Mouse (Mus musculus) lung, adult 18-20 months (tissue): ENCODE measurements at regions not wholly inside any gene's neighbourhood (a gene's known extent, or its start where the extent isn't known, plus 50 kb on each side); places are given as distances from the start of the nearest gene placed in this dataset.

ENCODE experiments used
- DNase-seq, 2 experiments: peaks; one replicate each; pipeline ENCODE4 v3.0.0; 2022; ENCODE audit warnings: mixed read lengths in 2 of 2

DNA sequence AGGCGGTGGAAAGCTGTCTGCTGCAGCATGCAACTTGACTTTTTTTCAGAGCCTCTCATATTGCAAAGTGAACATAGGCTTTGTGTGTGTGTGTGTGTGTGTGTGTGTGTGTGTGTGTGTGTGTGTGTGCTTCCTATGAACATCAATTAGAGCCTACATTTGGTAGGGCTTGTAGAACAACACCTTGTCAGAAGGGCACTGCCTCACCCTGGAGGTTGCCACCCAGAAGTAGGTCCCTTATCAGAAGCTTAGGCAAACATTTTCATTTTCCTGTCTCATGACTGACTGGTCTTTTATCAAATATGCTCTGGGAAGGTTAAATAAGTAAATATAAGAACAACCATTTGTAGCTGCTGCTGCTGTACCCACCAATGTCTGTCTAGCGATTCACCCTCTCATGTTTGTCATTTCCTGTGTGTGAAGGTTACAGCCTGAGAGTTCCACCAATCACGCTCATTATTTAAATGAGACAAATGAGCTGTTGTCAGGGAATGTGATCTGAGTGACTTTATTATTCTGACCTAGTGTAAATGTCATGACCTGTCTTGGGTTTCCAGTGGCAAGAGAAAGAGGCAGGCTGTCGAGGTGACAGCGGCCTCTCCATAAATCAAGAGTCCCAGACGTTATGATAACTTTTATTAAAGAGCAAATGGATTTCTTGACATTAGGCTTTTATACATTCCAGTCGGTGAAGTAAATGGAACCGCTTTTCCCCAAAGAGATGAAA is 310.1 kb downstream of the Irx1 start:
- DNase-seq, result no peak

DNA sequence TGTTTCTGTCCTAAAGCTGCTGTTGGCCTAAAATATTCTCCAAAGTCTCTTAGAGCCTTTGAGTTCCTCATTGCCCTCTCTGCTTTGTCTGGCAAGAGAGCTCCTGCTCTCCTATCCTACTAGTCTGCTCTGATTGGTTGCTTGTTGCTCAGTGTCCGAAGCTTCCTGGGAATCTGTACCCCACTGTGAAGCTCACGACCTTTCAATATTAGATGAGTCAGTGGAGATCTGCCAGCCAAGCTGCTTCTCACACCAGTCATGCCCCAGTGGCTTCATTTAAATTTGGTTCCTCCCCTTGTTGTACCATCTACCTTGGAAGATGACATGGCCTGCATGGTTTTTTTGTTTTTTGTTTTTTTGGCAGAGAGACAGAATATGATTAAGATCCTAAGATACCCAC is 313.6 kb downstream of the Irx1 start:
- DNase-seq, result no peak

DNA sequence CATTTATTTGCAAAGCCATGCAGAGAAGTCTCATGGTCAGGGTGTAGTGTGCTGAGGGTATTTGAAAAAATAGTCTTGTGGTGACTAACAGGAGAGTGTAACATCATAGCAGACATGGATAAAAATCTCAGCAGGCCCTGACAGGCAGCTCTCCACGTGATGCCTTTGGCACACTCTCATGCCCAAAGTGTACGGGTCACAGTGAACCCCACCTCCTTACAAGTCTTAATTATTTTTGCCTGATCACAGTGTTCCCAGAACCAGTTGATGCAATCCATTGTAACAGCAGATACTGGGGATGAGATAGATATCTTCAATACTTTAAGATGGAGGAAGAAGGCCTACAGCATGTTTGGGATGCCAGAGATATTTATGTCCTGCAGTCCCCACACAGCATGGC is 314.5 kb downstream of the Irx1 start:
- no peak for DNase-seq

DNA sequence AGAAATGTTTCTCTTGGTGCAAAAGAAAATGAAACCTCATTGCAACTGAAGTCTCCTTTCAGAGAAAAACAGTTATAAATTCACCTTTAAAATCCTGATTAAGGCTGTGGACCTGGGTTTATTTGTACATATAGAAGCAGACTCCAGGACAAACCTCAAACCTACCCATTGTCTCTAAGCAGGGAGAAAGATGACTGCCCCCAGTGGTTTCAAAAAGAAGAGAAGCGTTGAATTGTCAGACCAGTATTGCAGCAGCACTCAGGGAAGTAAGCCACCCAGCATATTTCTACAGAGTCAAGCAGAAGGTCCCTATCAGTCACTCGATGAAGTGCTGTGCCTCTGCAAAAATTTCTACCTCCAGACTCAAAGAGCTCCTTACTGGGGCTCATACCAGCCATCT is 332.1 kb downstream of the Irx1 start:
- no peak for DNase-seq

DNA sequence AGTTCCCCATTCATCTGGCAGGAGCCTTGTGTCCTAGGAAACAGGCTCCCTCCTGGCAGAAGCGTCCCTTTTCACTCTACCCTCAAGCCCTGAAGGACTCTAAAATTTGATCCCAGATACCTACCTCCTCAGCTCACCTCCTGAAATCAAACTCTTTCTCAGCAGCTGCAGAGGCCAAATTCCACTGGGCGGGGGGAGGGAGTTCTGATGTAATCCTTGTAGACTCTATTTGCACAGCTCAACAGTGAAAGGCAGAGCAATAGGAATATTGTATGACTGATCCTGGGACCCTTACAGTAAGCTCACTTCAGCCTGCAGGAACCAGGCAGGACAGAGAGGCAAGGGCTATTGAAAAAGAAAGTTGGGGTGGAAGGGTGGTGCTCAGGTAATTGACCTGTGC is 346.3 kb downstream of the Irx1 start:
- no peak for DNase-seq

DNA sequence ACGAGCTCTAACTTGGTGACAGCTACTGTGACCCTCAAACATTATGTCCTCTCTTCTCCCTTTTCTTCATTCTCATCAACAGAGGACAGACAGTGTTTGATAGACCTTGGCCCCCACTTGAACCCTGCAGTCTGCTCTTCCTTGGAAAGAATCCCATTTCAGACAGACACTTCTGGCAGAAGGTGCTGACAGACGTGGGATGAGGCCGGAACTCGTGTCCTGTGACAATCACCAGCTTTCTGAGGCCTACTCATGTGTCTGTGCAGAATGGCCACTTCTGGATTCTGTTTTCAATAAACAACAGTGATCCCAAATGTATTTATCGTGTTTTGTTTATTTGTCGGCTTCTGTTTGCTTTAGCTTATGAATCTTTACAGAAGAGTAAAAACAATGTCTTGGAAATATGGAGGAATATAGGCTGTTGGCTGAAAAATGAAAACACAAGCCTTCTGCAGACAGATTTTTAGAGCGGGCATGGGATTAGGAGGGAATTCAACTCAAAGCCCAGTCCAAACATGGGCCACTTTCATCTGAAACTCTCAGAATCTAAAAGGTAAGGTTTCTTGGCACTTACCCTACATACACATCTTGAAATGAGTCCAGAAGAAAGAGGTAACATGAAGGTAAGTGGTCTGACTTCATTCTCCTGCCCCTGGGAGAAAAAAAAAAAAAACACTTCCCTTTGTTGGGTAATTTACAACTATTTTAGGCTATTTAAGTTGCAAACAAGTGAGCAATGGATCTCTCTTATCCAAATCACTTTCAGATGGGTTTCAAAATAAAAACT is 350.9 kb downstream of the Irx1 start:
- peak in 1 of 2 experiments; percentile 4 for DNase-seq

DNA sequence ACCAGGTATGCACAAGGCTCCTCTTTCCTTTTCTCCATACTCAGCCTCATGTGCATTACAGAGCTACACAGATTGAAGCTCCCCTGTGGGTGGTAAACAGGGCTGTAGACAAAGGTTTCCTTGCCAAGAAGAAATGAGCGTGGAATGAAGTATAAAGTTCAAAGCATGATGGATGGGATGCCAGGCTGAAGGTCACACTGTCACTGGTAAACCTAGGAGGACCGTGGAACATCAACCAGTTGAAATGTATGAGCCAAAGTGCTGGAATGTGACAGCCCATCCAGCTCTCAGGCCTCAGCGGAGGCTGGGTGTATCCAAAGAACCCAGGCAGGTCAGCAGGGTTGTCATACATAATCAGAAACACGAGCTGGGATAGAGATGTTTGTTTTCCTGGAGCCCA is 381.0 kb downstream of the Irx1 start:
- DNase-seq, result no peak

DNA sequence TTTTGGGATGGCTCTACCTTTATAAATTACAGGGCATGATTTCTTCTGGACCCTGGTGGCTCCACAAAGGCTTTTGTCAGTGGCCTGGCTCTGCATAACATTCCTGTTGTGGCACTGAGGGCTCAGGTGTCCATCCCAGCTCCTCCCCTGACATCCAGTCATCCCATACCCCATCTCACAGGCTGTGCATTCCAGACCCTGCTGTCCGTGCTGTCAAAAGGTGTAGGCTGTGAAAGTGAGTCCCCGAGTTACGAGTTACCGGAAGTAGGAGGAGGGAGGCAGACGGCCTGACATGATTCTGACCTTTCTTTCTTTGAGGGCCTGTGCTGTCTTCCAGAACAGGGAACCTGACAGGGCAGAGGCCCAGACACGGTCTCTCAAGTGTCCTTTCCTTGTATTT is 397.6 kb downstream of the Irx1 start:
- DNase-seq, result no peak

DNA sequence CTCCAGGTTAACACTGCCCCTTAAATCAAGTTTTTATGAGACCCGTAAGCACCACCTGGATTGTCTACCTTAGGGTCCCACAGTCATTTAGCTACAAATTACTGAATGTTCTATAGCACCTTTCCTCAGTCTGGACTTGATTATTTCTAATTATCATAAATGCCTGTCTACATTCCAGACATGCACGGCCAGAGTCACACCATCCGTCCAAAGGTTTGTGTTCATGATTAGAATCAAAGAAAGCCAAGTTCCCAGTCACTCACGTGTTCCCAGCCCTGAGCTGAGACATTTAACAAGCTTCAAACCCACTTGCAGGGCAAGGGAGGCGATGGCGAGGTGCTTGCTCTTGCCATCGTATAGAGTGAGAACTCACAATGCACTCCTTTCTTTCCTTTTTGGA is 398.1 kb downstream of the Irx1 start:
- DNase-seq, result no peak

DNA sequence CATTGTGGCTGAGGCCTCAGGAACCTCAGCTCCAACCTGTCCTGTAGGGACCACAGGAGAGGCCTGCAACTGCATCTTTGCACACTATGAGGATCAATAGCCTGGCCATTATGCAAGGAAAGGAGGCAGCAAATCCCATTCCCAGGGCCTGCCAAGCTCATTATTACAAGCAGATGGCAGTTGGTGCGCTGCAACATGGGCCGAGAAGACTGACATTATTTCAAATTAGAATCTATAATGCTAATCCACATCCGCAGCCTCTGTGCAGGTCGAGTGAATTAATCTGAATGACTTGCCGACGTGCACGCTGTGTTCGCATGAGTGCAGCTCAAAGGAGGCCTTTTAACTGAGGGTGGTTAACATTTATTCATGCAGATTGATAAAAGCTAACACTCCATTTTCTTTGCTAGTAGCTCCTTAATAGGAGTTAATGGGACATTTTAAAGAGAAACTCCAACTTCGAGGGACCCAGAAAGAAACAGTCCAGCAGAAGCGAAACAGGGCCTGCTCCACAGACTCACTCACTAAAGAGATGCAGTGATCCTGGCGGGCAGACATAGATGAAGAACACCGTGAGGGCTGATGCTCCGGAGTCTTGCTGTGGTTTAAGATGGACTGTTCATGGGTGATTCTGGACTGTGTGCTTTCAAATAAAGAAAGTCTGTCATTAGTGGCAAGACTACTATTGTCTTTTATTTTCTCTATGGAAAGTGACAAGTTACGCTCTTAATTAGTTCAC is 404.9 kb downstream of the Irx1 start:
- DNase-seq, result no peak

DNA sequence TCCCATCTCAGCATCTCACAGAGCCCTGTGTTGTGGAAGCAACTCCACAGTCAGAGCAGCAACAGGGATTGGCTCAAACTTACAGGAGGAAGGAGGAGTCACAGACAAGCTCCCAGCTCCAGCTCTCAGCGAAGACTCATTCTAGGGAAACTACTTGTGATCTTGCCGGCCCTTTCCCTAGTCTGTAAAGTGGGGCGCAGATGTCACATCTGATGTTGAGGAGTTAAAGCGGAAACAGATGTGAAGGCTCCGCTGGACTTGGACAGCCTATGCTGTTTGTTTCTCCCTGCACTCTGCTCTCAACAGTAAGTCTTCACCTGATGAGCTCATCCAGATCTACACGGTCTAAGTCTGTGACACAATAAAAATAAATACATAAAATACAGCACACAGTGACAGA is 408.1 kb downstream of the Irx1 start:
- no peak for DNase-seq

DNA sequence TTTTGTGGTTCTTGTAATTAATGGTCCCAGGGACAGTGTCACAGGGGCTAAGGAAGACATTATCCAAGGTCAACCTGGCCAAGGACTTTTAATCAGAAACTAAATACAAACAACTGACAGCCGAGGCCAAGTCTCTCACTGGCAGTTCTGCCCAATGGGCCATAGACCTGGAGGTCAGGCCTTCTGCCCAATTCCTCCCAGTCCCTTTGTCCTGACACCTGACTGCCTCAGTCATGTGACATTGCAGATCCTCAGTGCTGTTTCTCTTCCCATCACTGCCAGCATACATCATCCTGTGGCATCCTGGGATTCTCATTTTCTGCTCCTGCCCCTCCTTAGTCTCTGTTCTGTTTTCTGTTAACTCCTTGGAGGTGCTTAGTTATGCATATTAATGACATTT is 413.4 kb downstream of the Irx1 start:
- DNase-seq, result no peak

DNA sequence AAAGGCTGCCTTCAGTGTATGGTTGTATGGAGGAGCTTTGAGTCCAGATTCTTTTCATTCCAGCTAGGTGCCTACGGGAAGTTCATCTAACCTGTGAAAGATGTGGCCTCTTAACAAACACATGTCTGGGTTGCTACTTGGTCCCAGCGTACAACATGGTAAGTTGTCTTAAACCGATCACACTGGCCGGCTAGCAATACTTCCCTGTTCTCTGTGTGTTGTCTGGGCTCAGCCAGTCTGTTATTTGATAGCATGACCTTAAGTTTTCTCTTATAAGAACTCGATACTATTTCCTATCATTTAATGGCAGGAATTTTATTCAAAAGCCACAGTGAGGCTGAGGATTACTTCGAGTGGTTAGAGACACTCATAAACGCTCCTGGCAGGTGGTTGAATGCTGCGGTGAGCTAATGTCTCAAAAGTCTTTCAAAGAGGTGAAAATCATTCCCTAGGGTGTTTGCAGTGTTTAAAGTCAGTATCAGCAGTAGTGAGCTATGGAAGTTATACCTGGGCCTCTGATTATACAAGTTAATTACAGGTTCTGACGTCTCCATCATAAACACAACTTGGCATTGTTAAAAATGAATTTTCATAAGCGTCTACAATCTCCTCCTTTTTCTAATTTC is 414.2 kb downstream of the Irx1 start:
- DNase-seq, result no peak

DNA sequence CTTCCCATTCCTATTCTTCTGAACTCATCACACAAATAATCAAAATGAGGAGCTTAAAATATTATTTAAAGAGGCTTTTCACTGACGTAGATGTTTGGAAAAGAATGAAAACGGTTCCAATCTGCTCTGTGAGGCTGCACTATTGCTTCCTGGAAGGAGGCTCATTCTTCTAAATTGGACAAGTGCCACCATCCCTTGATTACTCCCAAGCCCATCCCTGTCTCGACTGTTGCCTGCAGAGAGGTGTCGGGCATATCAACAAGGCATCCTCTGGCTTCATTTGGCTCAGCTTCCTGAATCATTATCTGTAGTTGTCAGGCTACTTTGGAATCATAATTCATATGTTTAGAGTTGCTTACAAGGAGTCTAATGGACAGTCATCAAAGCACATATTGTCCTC is 425.3 kb downstream of the Irx1 start:
- no peak for DNase-seq

DNA sequence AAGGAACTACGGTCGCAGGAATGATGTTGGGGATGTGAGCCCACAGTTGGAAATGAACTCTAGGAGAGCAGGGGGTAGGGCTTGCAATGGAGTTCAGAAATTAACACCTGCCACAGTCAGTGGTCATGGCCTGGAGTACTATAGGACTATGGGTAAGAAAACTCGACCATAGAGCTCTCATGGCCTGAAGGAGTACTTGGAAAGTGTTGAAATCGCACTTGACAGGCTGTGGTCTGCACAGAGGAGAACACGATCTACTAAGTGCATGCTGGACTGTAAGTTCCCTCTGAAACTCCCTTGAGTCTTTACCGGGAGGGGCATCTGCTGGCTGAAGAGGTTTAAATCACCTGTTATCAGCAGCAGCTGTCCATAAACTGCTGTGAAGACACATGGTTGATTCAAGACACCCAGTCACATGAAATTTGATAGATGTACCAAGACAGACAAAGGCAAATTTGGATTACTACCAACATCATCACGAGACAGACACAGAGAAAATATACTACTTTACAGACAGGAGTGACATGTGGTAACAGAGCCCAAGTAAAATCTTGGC is 430.6 kb downstream of the Irx1 start:
- DNase-seq, result peak; percentile 56 to 75

DNA sequence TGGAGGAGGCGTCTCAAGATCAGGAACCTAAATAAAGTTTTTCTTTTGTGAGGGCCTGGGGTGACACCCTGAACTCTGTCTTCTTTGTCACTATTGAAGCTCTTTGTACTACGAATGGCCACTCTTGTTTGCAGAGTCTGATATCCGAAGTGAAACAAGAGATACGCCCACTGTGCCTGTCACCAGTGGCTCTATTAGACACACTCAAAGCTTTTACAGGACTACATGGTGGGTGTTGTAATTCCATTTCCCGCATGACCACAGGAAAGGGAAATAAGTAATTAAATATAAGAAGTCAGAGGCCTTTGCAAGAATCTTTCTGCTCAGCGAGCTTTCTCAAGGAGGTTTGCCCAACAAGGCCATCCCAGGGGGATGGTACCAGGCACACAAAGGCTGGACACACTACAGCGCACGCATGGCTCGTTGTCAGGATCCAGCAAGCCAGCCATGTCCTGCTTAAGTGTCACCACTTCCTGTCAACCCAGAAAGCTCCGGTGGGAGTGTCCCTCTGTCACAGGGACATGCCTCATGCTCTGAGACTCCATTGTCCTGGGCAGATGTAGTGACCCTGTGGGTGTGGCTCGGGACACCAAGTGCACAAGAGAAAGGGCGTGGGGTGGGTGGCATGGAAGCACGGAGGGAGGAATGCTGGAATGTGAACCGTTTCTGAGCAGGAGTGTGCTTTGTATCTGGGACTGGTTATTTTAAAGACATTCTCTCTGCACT is 434.0 kb downstream of the Irx1 start:
- peak in 1 of 2 experiments; percentile 7 for DNase-seq

DNA sequence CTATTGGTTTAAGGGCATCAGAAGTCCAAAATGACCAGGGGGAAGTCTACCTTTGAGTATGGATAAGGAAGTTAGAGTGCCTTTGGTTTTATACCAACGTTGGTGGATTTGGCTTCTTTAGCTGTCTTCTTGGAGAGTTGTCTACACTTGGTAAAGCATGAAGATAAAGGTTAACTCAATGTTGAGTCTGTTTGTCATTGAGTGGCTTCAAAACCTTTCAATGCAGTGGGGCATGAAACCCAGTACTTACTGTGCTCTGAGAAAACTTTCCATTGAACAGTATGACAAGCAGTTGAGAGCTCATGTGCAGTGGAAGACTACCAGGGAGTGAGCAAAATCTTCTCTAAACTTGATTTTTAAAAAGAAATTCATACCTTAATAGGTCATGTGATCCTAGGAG is 445.7 kb downstream of the Irx1 start:
- DNase-seq, result no peak

DNA sequence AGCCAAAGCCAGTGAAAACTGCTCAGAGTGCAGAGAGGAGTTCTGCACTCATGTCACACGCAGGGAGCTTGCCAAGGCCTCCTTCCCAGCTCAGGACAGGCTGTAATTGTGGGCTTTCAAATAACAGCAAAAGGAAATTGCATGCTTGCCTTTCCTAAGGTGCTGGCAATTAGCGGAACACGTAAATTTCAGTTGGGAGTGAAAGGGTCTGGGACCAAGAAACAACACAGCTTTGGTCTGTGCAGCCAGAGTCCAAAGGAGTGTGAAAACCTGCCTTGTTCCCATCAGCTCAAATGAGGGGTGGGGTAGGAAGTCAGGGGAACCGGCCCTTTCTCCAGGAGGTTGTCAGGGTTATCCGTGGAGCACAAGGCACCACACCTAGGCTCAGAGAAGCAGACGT is 450.3 kb downstream of the Irx1 start:
- DNase-seq, result no peak

DNA sequence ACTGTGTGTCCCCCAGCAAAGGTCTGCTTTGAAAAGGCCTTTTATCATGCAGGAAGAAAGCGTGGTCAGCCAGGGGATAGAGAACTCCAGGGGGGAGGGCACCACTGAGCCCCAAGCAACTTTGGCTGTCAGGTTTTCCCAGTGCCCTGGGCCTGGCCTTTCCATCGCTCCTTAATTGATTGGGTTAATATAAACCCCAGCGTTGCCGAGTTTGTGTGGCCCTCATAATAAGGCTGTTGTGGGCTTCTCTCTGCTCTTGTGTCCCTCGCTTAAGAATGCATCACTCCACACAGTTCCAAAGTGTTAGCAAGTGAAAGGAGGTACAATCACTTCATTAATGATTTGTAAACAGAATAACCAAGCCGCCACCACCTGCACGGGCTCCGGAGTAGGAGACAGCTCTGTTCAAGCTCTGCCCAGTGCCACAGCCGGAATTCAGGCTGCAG is 455.5 kb downstream of the Irx1 start:
- peak in 1 of 2 experiments; percentile 11 for DNase-seq

DNA sequence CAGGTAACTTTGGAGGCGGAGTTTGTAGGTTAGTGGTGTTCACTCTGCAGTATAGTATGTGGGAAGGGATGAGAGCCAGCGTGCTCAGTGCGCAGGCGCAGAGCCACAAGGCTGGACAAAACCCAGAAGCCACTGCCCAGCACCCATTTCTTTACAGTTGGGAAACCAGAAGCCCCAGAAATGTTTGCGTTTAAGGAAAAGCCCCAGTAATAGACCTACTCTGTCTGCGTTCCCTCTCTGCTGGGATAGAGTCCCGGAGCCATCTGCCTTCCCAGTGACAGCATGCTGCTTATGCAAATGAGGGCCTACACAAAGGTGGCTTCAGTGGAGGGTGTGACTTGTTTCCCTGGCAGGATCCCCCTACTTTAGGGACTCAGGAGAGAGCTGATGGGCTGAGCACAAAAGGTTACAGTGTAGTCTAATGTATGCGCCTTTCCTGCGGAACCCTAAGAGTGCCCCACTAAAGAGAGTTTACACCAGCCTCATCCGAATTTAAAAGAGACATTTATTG is 456.0 kb downstream of the Irx1 start:
- DNase-seq, result peak; percentile 22 to 38

DNA sequence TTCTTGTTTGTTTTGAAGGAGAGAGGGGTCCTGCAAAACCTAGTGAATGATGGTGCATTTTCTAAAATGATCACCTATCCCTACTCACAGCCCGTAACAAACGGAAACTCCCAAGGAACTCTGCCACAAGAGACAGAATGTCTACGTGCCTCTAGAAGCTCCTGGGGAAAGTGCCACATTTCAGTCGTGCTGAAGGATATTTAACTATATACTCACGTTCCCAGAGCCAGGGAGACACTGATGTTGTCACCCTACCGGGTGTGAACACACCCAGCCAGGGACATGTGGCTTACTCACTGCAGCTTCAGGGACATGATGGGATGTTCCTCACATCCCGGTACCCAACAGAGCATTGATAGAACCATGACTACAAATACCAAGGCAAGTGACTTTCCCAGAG is 456.7 kb downstream of the Irx1 start:
- no peak for DNase-seq

DNA sequence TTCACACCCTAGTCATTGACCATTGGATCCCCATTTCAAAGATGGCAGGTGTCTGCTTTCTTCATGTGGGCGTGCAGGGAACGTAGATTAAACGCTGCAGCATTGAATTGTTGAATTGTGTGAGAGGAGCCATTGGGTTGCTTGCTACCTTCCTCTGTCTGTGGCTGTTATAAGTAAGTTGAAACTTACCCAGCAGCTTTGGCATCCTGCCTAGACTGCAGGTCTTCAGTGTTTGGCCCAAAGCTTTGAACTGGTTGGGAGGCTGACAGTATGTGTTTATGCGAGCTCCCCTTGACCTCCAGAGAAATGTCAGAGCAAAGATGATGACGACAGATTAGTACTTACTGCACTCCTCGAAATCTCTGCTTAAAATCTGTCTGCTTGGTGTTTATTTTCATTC is 473.8 kb downstream of the Irx1 start:
- no peak for DNase-seq
